Mouse (Mus musculus): ENCODE measurements around the gene Fxyd3.

GRCm38 (mm10) chr7:31077885-31078445 is 1.5 kb upstream of the Fxyd3 start:
- TF ChIP-seq CTCF (IDR thresholded peaks at IDR 0.05; ENCODE audit: extremely low read depth, insufficient read length, insufficient replicate concordance, low read depth, low read length) (peak; percentile 54; the same call in 1 of the 2 replicates), POLR2A (IDR thresholded peaks at IDR 0.05; ENCODE audit: low read depth, low read length) (no peak)
